Mouse (Mus musculus) effector memory CD4-positive, alpha-beta T cell, adult 7 months (primary cell): Measurements from ENCODE around the gene Sobp. TPM values are rescaled to one million over a fixed set of nuclear protein-coding genes. Genes with fewer than 3 reads are reported as not detected.

Experiments used
- polyA plus RNA-seq: library from polyadenylated mRNA; unstranded; fragments of 100-300 nt; shearing (Covaris generic); gene quantifications from one replicate; pipeline ENCODE4 v1.2.1, GENCODE M21; 2017

Sobp gene
- 0.17 TPM for polyA plus RNA-seq

DNA sequence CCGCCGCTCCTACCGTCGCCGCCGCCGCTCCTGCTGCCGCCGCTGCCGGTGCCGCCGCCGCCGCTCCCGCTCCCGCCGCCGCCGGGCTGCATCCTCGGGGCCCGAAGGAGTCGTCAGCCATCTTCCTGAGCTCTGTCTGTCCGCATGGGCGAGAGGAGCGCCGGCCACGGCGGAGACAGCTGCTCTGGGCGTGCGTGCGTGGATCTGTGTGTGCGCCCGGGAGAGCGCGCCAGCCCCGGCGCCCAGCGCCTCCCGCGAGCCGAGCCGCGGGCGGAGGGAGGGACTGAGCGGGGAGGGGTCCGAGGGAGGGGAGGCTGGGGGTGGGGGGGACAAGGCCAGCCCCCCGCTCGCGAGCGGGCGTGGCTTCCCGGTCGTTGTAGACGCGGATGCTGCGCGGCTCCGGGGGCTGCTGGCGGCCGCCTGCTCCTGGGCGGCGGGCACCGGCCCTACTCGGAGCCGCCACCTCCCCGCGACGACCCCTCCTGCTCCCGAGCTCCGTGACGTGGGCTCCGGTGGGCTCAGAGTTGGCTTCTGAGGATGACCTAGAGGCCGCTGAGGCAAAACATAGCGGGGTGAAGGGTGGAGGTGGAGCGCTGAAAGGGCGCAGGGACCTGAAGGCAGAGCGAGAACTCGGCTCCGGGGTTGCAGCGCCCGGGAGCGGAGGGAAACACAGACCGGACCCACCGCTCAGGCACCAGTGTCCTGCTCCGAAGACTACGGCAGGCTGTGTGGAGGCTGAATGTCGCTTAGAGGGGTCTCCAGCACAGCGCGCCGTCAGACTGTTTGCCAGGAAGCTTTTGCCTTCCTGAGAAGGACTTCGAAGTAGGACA is at the start of gene Sobp, which contains the start of gene 9030612E09Rik:
Gene Sobp (minus strand): TSS at position 205 of the 830 bp plus-strand sequence.
Gene 9030612E09Rik (plus strand): TSS at position 379 of the 830 bp plus-strand sequence.

DNA sequence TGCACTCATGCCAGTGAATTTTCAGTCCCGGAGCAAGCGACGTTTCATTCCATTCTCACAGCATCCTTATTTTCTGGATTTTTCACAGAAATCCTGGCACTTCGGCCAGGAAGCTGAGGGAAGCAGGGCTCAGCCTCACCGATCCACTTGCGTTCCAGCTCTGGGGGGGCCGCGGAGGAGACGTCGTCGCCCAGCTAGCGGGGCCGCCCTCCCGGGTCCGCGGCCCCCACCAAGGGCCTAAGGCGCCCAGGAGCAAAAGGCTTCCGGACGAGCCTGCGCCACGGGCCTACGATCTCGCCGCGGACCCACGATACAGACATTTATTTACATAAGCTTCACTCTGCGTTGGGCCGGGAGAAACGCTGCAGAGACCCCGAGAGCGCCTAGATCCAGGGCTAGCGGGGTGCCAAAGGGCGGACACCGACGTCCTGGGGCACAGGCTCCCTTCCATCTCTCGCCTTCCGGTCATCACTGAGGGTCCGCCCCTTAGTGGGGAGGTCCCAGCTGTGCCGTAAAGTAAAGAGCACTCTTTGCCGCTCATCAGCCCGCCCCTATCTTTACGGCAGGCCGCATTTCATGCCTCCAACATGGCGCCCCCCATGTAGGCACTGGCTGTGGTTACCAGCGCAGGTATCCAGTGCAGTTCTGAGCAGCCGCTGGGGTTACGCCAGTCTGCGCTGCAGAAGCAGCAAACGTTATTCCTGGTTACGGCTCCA is 46.7 kb upstream of the Sobp start, which contains the start of gene Pdss2:
Gene Pdss2 (plus strand): TSS at position 577 of the 716 bp plus-strand sequence.

Other genes starting within 250 kb of the Sobp start
- gene 9030612E09Rik, start 174 bp upstream of the Sobp start, polyA plus RNA-seq, result not detected
- gene Pdss2, start 47.0 kb upstream of the Sobp start, polyA plus RNA-seq, result 8.8 TPM